Mouse (Mus musculus) heart, adult 2 months (tissue): ENCODE data around the gene Gucy2g.

Experiments
- CTCF ChIP-seq: fragments of 200-600 bp; IDR thresholded peaks from 2 replicates; pipeline ENCODE4 v1.8.1; 2022; ENCODE audit warnings: antibody characterized with exemption, mild to moderate bottlenecking, moderate library complexity
- EP300 ChIP-seq: fragments of 200-500 bp; IDR thresholded peaks from 2 replicates; pipeline ENCODE4 v1.6.1; 2011; ENCODE audit warnings: low read depth, low read length, control low read depth; ENCODE audit not compliant: insufficient read depth
- POLR2A ChIP-seq: fragments of 200-500 bp; IDR thresholded peaks from 2 replicates; pipeline ENCODE4 v1.6.1; 2011; ENCODE audit warnings: mild to moderate bottlenecking, low read depth, low read length, control low read depth; ENCODE audit not compliant: insufficient read depth

DNA sequence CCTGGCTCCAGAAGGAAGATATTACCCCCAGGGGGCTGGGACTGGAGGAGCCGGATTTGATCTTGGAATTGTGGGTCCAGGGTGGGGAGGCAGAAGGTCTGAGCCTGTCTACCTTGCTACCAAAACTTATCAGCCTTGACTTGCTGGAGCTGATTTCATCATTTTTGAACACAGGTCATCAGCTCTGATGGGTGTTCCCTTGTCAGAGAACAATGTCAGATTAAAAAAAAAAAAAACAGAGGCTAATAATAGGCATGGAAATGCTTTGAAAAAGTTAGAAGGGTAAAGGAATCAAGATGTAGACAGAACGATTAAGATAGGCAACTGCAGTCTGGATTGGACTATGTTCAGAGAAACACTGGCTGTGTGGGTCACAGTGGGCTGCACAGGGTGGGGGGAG is 49.4 kb downstream of the Gucy2g start:
- TF ChIP-seq EP300 = no peak
- TF ChIP-seq CTCF = no peak
- no peak for TF ChIP-seq POLR2A
